Mouse (Mus musculus) ES-E14 (cell line): ENCODE results near the gene Tceanc2.

Experiments
- CHD2 ChIP-seq: IDR thresholded peaks from 2 replicates; pipeline ENCODE4 v1.6.1; 2014; ENCODE audit warnings: mild to moderate bottlenecking, low read depth, low read length, inconsistent platforms
- HCFC1 ChIP-seq: IDR thresholded peaks from 2 replicates; pipeline ENCODE4 v1.6.1; 2012; ENCODE audit warnings: low read length, inconsistent platforms, borderline replicate concordance; ENCODE audit not compliant: insufficient read depth
- MAFK ChIP-seq: IDR thresholded peaks from 2 replicates; pipeline ENCODE4 v1.6.1; 2014; ENCODE audit warnings: mild to moderate bottlenecking, low read depth, low read length, inconsistent platforms; ENCODE audit not compliant: insufficient read depth

- TF ChIP-seq HCFC1 (no peak), MAFK (no peak), CHD2 (no peak)
These were observed 81.0 kb downstream of the Tceanc2 start for GRCm38 (mm10) chr4:107097871-107098270.
